Mouse (Mus musculus): ENCODE results near the gene Ccnb2. TPM values are rescaled to one million over a fixed set of nuclear protein-coding genes. Genes with fewer than 3 reads are reported as not detected.

Gene Ccnb2
- total and polyA plus RNA-seq, 3 experiments = 83.9 to 130 (median 102) TPM

- dilution Hi-C loops (cut with MboI; ENCODE audit: extremely low pct_ligation_motif_present, extremely low pct_unique_long_range_greater_than_20kb, low sequenced_read_pairs) = no loop called here
- Histone ChIP-seq H3K36me3 (replicated peaks in 1 of 2; ENCODE audit: control insufficient read depth in 1 of 2, insufficient read depth in 1 of 2, low read length in 1 of 2) (peaks cover 58 to 94% of the 10 kb centered on the region in 2 experiments), H3K4me1 (ENCODE audit: control insufficient read depth in 1 of 2, insufficient read depth in 2 of 2) (0 out of 4 replicates have a peak, but pooled peaks cover 2% of the 10 kb centered on the region in 2 experiments), H3K27ac (ENCODE audit: insufficient read depth, low read depth) (no peak overlapping the region), H3K4me3 (replicated peaks in 1 of 3; ENCODE audit: low read depth in 2 of 3, low read length in 2 of 3, poor library complexity in 1 of 3) (no peak overlapping the region), H3K79me2 (replicated peaks; ENCODE audit: control insufficient read depth, extremely low read depth, insufficient read depth, poor library complexity, severe bottlenecking) (no peaks in the 10 kb centered on the region), H3K4me2 (ENCODE audit: insufficient read depth, low read depth, poor library complexity, severe bottlenecking) (no peak overlapping the region), H3K27me3 (replicated peaks) (no peaks in the 10 kb centered on the region), H3K9me3 (replicated peaks; ENCODE audit: low read length) (peaks cover 2% of the 10 kb centered on the region), H3K9ac (ENCODE audit: insufficient read depth, low read depth) (no peak overlapping the region)
- in situ Hi-C loops (cut with MboI; ENCODE audit: low pct_ligation_motif_present, low pct_unique_long_range_greater_than_20kb, low sequenced_read_pairs) = no loop called here
- DNase-seq (ENCODE audit: extremely low read depth) = no peak
- TF ChIP-seq SMC3 (IDR thresholded peaks at IDR 0.05; ENCODE audit: low read depth, low read length) = peak; percentile 53
- TF ChIP-seq NRF1 (IDR thresholded peaks at IDR 0.05; ENCODE audit: low read depth, low read length) = no peak
- TF ChIP-seq USF2 (conservative IDR thresholded peaks at IDR 0.05; ENCODE audit: low read depth, low read length) = no peak
- peak; percentile 66 for TF ChIP-seq RAD21 (IDR thresholded peaks at IDR 0.05; ENCODE audit: low read depth, low read length)
- TF ChIP-seq CTCF (conservative IDR thresholded peaks at IDR 0.05 in 1 of 2, IDR thresholded peaks at IDR 0.05 in 1 of 2; ENCODE audit: low read depth in 2 of 2, low read length in 2 of 2) = peak in 1 of 2 experiments; percentile 64; a peak in 2 of 4 replicates
These were observed 28.8 kb downstream of the Ccnb2 start for GRCm38 (mm10) chr9:70392563-70392907.

- no peak overlapping the region for H3K27ac ChIP-seq (ENCODE audit: insufficient read depth, low read depth)
- H3K9ac ChIP-seq (ENCODE audit: insufficient read depth, low read depth) = no peak overlapping the region
- TF ChIP-seq JUN (IDR thresholded peaks at IDR 0.05; ENCODE audit: insufficient read depth, low read depth, low read length) (no peak), MAFK (IDR thresholded peaks at IDR 0.05; ENCODE audit: insufficient replicate concordance, low read length) (peak; percentile 54; the same call in 1 of the 2 replicates), CTCF (conservative IDR thresholded peaks at IDR 0.05 in 1 of 2, IDR thresholded peaks at IDR 0.05 in 1 of 2; ENCODE audit: low read depth in 2 of 2, low read length in 2 of 2) (no peak)
- H3K4me1 ChIP-seq (ENCODE audit: control insufficient read depth in 1 of 2, insufficient read depth in 2 of 2) = 0 out of 4 replicates have a peak, but pooled peaks cover 2% of the 10 kb centered on the region in 2 experiments
- no peaks in the 10 kb centered on the region for H3K27me3 ChIP-seq (replicated peaks)
- in situ Hi-C loops (cut with MboI; ENCODE audit: low pct_ligation_motif_present, low pct_unique_long_range_greater_than_20kb, low sequenced_read_pairs) (no loop called here), dilution Hi-C loops (cut with MboI; ENCODE audit: extremely low pct_ligation_motif_present, extremely low pct_unique_long_range_greater_than_20kb, low sequenced_read_pairs) (no loop called here)
- H3K36me3 ChIP-seq (replicated peaks in 1 of 2; ENCODE audit: control insufficient read depth in 1 of 2, insufficient read depth in 1 of 2, low read length in 1 of 2) = peaks cover 63 to 94% of the 10 kb centered on the region in 2 experiments
- no peak overlapping the region for H3K4me2 ChIP-seq (ENCODE audit: insufficient read depth, low read depth, poor library complexity, severe bottlenecking)
- no peak overlapping the region for H3K4me3 ChIP-seq (replicated peaks in 1 of 3; ENCODE audit: low read depth in 2 of 3, low read length in 2 of 3, poor library complexity in 1 of 3)
- peak; percentile 43 for DNase-seq (ENCODE audit: extremely low read depth)
- H3K9me3 ChIP-seq (replicated peaks; ENCODE audit: low read length) = peaks cover 2% of the 10 kb centered on the region
- no peaks in the 10 kb centered on the region for H3K79me2 ChIP-seq (replicated peaks; ENCODE audit: control insufficient read depth, extremely low read depth, insufficient read depth, poor library complexity, severe bottlenecking)
These were observed 29.4 kb downstream of the Ccnb2 start for GRCm38 (mm10) chr9:70391660-70392562.

GRCm38 (mm10) chr9:70391042-70391441 is 30.3 kb downstream of the Ccnb2 start:
- Histone ChIP-seq H3K4me3 (replicated peaks in 1 of 3; ENCODE audit: low read depth in 2 of 3, low read length in 2 of 3, poor library complexity in 1 of 3) (no peak overlapping the region), H3K9ac (ENCODE audit: insufficient read depth, low read depth) (no peak overlapping the region), H3K9me3 (replicated peaks; ENCODE audit: low read length) (peaks cover 2% of the 10 kb centered on the region), H3K36me3 (replicated peaks in 1 of 2; ENCODE audit: control insufficient read depth in 1 of 2, insufficient read depth in 1 of 2, low read length in 1 of 2) (peaks cover 63 to 94% of the 10 kb centered on the region in 2 experiments), H3K79me2 (replicated peaks; ENCODE audit: control insufficient read depth, extremely low read depth, insufficient read depth, poor library complexity, severe bottlenecking) (no peaks in the 10 kb centered on the region), H3K27me3 (replicated peaks) (no peaks in the 10 kb centered on the region), H3K27ac (ENCODE audit: insufficient read depth, low read depth) (no peak overlapping the region), H3K4me2 (ENCODE audit: insufficient read depth, low read depth, poor library complexity, severe bottlenecking) (no peak overlapping the region), H3K4me1 (ENCODE audit: control insufficient read depth in 1 of 2, insufficient read depth in 2 of 2) (0 out of 4 replicates have a peak, but pooled peaks cover 2% of the 10 kb centered on the region in 2 experiments)
- dilution Hi-C loops (cut with MboI; ENCODE audit: extremely low pct_ligation_motif_present, extremely low pct_unique_long_range_greater_than_20kb, low sequenced_read_pairs) = no loop called here
- in situ Hi-C loops (cut with MboI; ENCODE audit: low pct_ligation_motif_present, low pct_unique_long_range_greater_than_20kb, low sequenced_read_pairs) = no loop called here
- TF ChIP-seq JUND (conservative IDR thresholded peaks at IDR 0.05; ENCODE audit: low read depth, low read length) (no peak), TCF12 (IDR thresholded peaks at IDR 0.05; ENCODE audit: low read depth, low read length) (no peak), ELF1 (IDR thresholded peaks at IDR 0.05; ENCODE audit: low read depth, low read length) (no peak), MAZ (IDR thresholded peaks at IDR 0.05; ENCODE audit: low read depth, low read length) (no peak), JUN (IDR thresholded peaks at IDR 0.05; ENCODE audit: insufficient read depth, low read depth, low read length) (no peak)
- DNase-seq (ENCODE audit: extremely low read depth) = no peak
